Mouse (Mus musculus) kidney, postnatal 0 days (tissue): Measurements from ENCODE around the gene 3110040N11Rik. TPM values are rescaled to one million over a fixed set of nuclear protein-coding genes. Genes with fewer than 3 reads are reported as not detected.
A peak's percentile ranks its signal among the peaks of the same experiment; 100 is the strongest.

ENCODE experiments used
- ATAC-seq: fragments of 200-750 bp; cut with Nextera tagmentation; replicated peaks from 2 replicates; pipeline ENCODE4 v1.8.0; 2017; ENCODE audit warnings: low read depth, moderate number of reproducible peaks, moderate TSS enrichment, moderate library complexity; ENCODE audit not compliant: low FRiP score
- DNase-seq: peaks from one replicate; pipeline ENCODE4 v3.0.0-alpha.2; 2016; ENCODE audit warnings: low spot score
- H3K27ac ChIP-seq: fragments of 300-500 bp; sonication (generic); 2 replicates; pipeline ENCODE4 v1.5.1; 2014; ENCODE audit warnings: mild to moderate bottlenecking
- H3K27me3 ChIP-seq: fragments of 300-500 bp; sonication (generic); 2 replicates; pipeline ENCODE4 v1.6.1; 2014; ENCODE audit warnings: low read length, mixed read lengths; ENCODE audit not compliant: insufficient read depth
- H3K36me3 ChIP-seq: fragments of 300-500 bp; sonication (generic); 2 replicates; pipeline ENCODE4 v1.6.1; 2014; ENCODE audit warnings: low read length, mixed read lengths; ENCODE audit not compliant: insufficient read depth
- H3K4me1 ChIP-seq: fragments of 300-500 bp; sonication (generic); replicated peaks from 2 replicates; pipeline ENCODE4 v1.6.1; 2014; ENCODE audit warnings: antibody characterized with exemption, low read length, mixed read lengths; ENCODE audit not compliant: insufficient read depth
- H3K4me2 ChIP-seq: fragments of 300-500 bp; sonication (generic); 2 replicates; pipeline ENCODE4 v1.6.1; 2014; ENCODE audit warnings: mild to moderate bottlenecking, low read length, moderate library complexity, mixed read lengths
- H3K4me3 ChIP-seq: fragments of 300-500 bp; sonication (generic); replicated peaks from 2 replicates; pipeline ENCODE4 v1.5.1; 2014; ENCODE audit warnings: low read depth, low read length
- H3K9ac ChIP-seq: fragments of 300-500 bp; sonication (generic); 2 replicates; pipeline ENCODE4 v1.6.1; 2014; ENCODE audit warnings: low read depth, low read length
- H3K9me3 ChIP-seq: fragments of 300-500 bp; sonication (generic); replicated peaks from 2 replicates; pipeline ENCODE4 v1.6.1; 2016; ENCODE audit warnings: low read length, inconsistent platforms, mixed read lengths
- CTCF ChIP-seq: IDR thresholded peaks from 2 replicates; pipeline ENCODE4 v1.5.1; 2016; ENCODE audit warnings: antibody characterized with exemption, low read depth, mild to moderate bottlenecking, moderate library complexity
- WGBS: fragments of 180-500 bp; shearing (Covaris S2); extraction: QIAGEN DNeasy Blood & Tissue Kit; methylation state at CpG from one replicate; pipeline ENCODE4 v1.1.7; 2014; 5-methylcytosine and 5-hydroxymethylcytosine counted together
- polyA plus RNA-seq: library from polyadenylated mRNA; unstranded; fragments of >200 nt; fragmentation: Nextera tagmentation; extraction: Ambion mirVana; gene quantifications from 2 replicates; pipeline ENCODE4 v1.2.1, GENCODE M21; 2015

3110040N11Rik gene
- polyA plus RNA-seq, 1 experiment from 2014 or later, result 49.0 TPM

- TF ChIP-seq CTCF, result no peak
- no peaks in the 10 kb centered on the region for H3K27me3 ChIP-seq
Measured at GRCm38 (mm10) chr7:81775325-81775724, 14.0 kb downstream of the 3110040N11Rik start.

DNA sequence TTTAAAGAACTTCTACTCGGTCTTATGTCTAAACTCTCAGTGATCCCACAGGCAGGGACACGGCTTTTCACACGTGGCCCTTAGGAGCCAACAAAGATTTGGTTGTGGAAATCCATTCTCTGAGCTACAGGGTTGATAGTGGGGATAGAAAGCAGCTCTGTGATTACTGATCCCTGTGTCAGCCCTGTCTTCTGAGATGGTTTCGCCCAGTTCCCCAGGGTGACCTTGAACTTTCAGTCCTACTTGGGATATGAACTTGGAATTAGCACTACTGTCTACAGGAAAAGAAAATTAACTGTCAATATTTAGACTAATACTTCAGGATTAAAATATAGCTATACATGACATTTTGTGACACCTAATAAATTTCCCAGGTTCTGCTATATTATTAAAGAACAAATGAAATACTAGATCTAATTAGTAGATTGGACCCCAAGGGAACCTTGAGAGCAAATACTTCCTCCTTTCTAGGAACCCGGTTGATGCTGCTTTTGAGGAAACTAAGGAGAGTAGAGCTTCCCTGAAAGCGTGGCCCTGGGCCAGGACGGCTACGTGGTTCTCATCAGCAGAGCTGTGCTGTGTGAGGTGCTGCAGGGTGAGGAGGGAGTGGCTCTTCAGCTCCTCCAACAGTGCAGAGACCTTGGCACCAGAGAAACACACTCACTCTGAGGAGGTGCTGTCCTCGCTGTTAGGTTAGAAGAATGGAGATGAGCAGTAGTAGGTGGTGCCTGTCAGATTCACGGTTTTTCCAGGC is 16.3 kb downstream of the 3110040N11Rik start:
- H3K4me3 ChIP-seq, result no peak overlapping the region
- H3K4me2 ChIP-seq, result no peak overlapping the region
- H3K9me3 ChIP-seq, result no peaks in the 10 kb centered on the region
- TF ChIP-seq CTCF, result no peak
- H3K27me3 ChIP-seq, result no peaks in the 10 kb centered on the region
- H3K4me1 ChIP-seq, result no peaks in the 10 kb centered on the region
- H3K9ac ChIP-seq, result no peak overlapping the region
- H3K27ac ChIP-seq, result no peak overlapping the region
- no peak for DNase-seq
- ATAC-seq, result no peak
- WGBS, result 79% methylated on average over 10 of the region's 10 CpGs
- no peaks in the 10 kb centered on the region for H3K36me3 ChIP-seq

More at GRCm38 (mm10) chr7:81775325-81775724, 14.0 kb downstream of the 3110040N11Rik start:
- Histone ChIP-seq H3K36me3 (0 out of 2 replicates have a peak, but pooled peaks cover 5% of the 10 kb centered on the region), H3K9me3 (no peaks in the 10 kb centered on the region), H3K4me2 (no peak overlapping the region), H3K4me1 (no peaks in the 10 kb centered on the region), H3K4me3 (no peak overlapping the region), H3K27ac (no peak overlapping the region), H3K9ac (no peak overlapping the region)
- no peak for ATAC-seq
- no peak for DNase-seq
- 80% methylated on average over 5 of the region's 5 CpGs for WGBS

DNA sequence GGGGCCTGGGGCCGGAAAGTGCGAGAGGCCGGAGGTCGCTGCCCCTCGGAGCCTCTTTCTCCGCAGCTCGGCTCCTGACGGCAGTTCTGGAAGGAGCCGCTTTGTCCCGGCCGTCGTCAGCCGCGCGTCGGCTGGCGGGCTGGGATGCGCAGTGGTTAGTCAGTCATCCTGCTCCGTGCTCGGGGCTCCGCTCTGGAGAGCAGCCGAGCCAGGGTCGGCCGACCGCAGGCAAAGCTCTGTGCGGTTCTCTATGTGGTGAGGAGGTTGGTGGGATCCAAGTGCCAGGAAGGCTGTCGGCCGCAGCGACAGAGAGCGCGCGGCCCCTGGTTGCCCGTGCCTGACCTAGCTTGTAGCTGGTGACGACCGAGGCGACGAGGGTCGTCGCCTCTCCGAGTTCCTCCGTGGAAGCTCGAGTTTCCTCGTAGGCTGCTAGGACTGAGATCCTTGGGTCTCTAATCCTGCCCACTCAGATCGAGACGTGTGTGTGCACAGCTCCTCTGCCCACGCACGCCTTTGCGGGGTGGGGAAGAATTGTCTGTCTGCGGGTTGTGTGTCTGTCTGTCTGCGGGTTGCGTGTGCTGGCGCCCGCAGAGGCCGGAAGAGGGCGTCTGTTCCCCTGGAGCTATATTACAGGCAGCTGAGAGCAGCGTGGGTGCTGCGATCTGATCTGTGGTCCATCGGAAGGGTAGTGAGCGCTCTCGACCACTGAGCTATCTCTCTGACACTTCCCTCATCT is 26.0 kb downstream of the 3110040N11Rik start:
- Histone ChIP-seq H3K4me2 (peak overlapping the region; percentile 92), H3K9me3 (no peaks in the 10 kb centered on the region), H3K36me3 (no peaks in the 10 kb centered on the region), H3K27me3 (no peaks in the 10 kb centered on the region), H3K27ac (peak overlapping the region; percentile 92), H3K4me3 (peak overlapping the region; percentile 89), H3K9ac (peak overlapping the region; percentile 91), H3K4me1 (0 out of 2 replicates have a peak, but pooled peaks cover 7% of the 10 kb centered on the region)
- peak; percentile 48 for TF ChIP-seq CTCF
- 2% methylated on average over 55 of the region's 60 CpGs for WGBS
- DNase-seq, result peak; percentile 37
- peak; percentile 85 for ATAC-seq

DNA sequence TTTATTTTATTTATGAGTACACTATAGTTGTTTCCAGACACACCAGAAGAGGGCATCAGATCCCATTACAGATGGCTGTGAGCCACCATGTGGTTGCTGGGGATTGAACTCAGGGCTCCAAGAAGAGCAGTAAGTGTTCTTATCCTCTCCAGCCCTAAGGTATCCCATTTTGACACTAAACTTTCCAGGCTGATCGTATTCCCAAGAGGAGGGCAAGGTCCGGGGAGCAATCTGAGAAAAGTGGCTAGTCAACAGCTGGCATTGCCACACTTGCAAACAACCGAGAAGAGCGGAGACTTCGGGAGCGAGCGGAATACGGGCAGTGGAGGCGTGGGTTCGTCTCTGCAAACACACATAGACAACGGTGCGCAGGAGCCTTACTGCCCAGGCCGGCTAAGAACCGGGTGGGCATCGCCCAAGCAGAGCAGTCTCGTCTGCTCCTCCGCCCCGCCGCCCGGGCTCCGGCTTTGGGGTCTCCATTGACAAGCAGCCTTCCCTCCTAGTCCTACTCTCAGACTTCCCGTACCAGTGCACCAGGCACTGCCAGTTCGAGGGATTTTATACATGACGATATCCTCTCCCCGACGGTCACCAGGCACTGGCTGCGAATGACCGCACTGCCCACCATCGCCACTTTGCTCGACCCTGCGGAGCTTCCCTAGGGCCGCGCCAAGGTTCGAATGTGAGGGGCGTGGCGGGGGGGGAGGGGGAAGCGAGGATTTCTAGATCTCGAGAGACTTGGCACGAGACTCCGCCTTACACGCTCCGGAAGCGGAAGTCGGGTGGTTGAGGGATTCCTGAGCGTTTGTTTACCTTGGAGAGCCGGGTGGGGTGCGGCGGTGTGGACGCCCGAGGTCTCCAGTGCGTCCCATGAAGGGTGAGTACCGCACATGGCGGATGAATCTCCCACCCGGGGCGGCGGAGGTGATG is 26.8 kb downstream of the 3110040N11Rik start, which contains the start of gene Ramac:
Gene Ramac, plus strand, starts transcription at position 746 of the 930 bp plus-strand sequence.
- H3K4me2 ChIP-seq, result peak within 1 kb of the TSS; percentile 92
- ATAC-seq (peak; percentile 95), DNase-seq (peak; percentile 98)
- TF ChIP-seq CTCF, result peak; percentile 51
- 0 out of 2 replicates have a peak, but pooled peaks cover 7% of the 10 kb centered on the region for H3K4me1 ChIP-seq
- H3K4me3 ChIP-seq, result peak within 1 kb of the TSS; percentile 89
- peak within 1 kb of the TSS; percentile 92 for H3K27ac ChIP-seq
- under 1% methylated on average over 56 of the region's 56 CpGs for WGBS
- no peaks in the 10 kb centered on the region for H3K9me3 ChIP-seq
- no peaks in the 10 kb centered on the region for H3K27me3 ChIP-seq
- peak within 1 kb of the TSS; percentile 91 for H3K9ac ChIP-seq
- H3K36me3 ChIP-seq, result no peaks in the 10 kb centered on the region

DNA sequence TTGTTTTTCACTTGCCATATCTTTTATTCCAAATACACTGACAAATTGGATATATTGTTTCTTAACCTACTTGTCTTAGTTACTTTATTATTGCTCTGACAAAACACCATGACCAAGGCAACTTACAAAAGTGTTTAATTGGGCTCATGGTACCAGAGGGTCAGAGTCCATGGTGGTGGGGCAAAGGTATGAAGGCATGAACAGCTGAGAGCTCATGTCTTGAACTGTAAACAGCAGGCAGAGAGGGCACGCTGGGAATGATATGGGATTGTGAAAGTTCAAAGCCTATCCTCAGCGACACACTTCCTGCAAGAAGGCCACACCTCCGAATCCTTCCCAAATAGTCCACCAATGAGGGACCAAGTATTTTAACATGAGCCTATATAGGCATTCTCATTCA is 41.3 kb downstream of the 3110040N11Rik start:
- Histone ChIP-seq H3K9ac (no peak overlapping the region), H3K27me3 (no peaks in the 10 kb centered on the region), H3K36me3 (no peaks in the 10 kb centered on the region), H3K4me3 (no peak overlapping the region), H3K4me1 (no peaks in the 10 kb centered on the region), H3K27ac (no peak overlapping the region), H3K9me3 (no peaks in the 10 kb centered on the region), H3K4me2 (no peak overlapping the region)
- WGBS, result 77% methylated on average over 3 of the region's 3 CpGs
- no peak for DNase-seq
- no peak for TF ChIP-seq CTCF
- no peak for ATAC-seq
